Mouse (Mus musculus) C2C12 (cell line): ENCODE measurements around the gene Zbtb16. TPM values are rescaled to one million over a fixed set of nuclear protein-coding genes. Genes with fewer than 3 reads are reported as not detected.

Source experiments
- H3K27me3 ChIP-seq: one replicate; pipeline ENCODE4 v1.6.1; 2011; ENCODE audit not compliant: control insufficient read depth, insufficient read depth, insufficient read length
- H3K36me3 ChIP-seq: one replicate; pipeline ENCODE4 v1.6.1; 2011; ENCODE audit not compliant: control insufficient read depth, insufficient read depth
- H3K4me3 ChIP-seq: one replicate; pipeline ENCODE4 v1.5.1; 2011; ENCODE audit warnings: mild to moderate bottlenecking, control low read depth; ENCODE audit not compliant: poor library complexity, insufficient read depth, severe bottlenecking
- H3K79me2 ChIP-seq: one replicate; pipeline ENCODE4 v1.6.1; 2011; ENCODE audit not compliant: control insufficient read depth, insufficient read depth
- H3K79me3 ChIP-seq: one replicate; pipeline ENCODE4 v1.6.1; 2011; ENCODE audit warnings: low read depth, control low read depth
- H3ac ChIP-seq: one replicate; pipeline ENCODE3; 2011; ENCODE audit warnings: low read depth; ENCODE audit not compliant: control insufficient read depth, insufficient read length
- CEBPB ChIP-seq: IDR thresholded peaks from one replicate; pipeline ENCODE4 v1.6.1; 2011; ENCODE audit warnings: low read depth, mild to moderate bottlenecking, control low read depth, moderate library complexity
- CTCF ChIP-seq: IDR thresholded peaks from one replicate; pipeline ENCODE4 v1.5.1; 2011; ENCODE audit not compliant: control insufficient read depth, insufficient read depth, insufficient read length
- FOSL1 ChIP-seq: IDR thresholded peaks from one replicate; pipeline ENCODE4 v1.8.0; 2011; ENCODE audit warnings: mild to moderate bottlenecking, low read length; ENCODE audit not compliant: poor library complexity, insufficient read depth, severe bottlenecking
- MAX ChIP-seq: IDR thresholded peaks from one replicate; pipeline ENCODE4 v1.6.1; 2011; ENCODE audit warnings: mild to moderate bottlenecking, control low read depth
- MYOD1 ChIP-seq: IDR thresholded peaks from one replicate; pipeline ENCODE4 v1.6.1; 2011; ENCODE audit warnings: low read depth; ENCODE audit not compliant: control insufficient read depth, insufficient read length
- MYOG ChIP-seq: IDR thresholded peaks from one replicate; pipeline ENCODE4 v1.6.1; 2011; ENCODE audit not compliant: control insufficient read depth, insufficient read length; ENCODE audit errors: extremely low read depth
- USF1 ChIP-seq: IDR thresholded peaks from one replicate; pipeline ENCODE4 v1.6.1; 2011; ENCODE audit warnings: low read depth, mild to moderate bottlenecking, control low read depth, moderate library complexity
- polyA plus RNA-seq: library from polyadenylated mRNA; unstranded; fragments of >200 nt; fragmentation: generic; extraction: Trizol; gene quantifications from one replicate; pipeline ENCODE4 v1.2.1, GENCODE M21; 2012; ENCODE audit warnings: missing spikeins

Gene Zbtb16
- polyA plus RNA-seq, 1 experiment: not detected

DNA sequence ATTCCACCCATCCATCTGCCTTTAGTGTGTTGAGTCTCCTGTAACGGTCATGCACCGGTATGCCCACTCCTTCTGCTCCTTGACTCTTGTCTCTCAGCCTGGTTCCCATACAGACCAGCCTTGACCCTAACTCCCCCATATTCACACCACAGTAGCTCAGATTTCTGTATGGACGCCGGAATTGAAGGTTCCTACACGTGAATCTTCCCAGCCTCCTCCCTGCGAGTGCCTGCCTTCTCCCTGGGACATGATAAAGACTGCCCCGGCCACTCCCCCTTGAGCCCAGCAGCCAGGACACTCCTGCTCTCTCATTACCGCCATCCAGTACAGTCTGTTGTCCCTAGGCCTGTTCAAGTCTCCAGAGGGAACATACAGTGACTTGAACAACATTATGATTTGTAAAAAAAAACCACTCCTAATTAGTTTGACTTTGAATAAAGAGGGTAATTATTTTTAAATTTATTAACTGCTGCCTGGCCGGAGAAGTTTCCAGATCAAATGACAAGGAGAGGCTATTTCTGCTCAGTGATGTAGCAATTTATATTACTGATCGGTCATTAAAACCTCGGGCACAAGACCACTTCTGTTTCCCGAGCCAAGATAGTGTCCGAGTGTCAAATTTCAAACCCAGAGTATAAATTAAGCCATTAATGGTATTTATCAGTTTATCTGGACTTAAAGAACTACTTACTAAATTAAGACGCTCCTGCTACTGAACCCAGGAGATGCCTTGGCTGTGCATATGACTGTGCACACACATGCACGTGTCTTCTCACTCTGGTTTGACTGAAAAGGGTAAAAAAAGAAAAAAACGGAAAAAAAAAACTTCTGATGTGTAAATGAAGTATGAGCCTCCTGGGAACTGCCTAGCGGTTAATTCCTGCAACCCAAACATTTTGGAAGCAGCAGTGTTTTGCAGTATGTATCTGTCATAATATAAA lies 125.4 kb downstream of the Zbtb16 start:
- Histone ChIP-seq H3K4me3 (no peak overlapping the region), H3K27me3 (peaks cover 3% of the 10 kb centered on the region), H3K79me2 (no peaks in the 10 kb centered on the region), H3K36me3 (no peaks in the 10 kb centered on the region), H3ac (no peak overlapping the region), H3K79me3 (no peaks in the 10 kb centered on the region)
- TF ChIP-seq FOSL1 (no peak), MYOG (no peak), MYOD1 (no peak), CTCF (no peak), USF1 (no peak), MAX (no peak), CEBPB (no peak)

DNA sequence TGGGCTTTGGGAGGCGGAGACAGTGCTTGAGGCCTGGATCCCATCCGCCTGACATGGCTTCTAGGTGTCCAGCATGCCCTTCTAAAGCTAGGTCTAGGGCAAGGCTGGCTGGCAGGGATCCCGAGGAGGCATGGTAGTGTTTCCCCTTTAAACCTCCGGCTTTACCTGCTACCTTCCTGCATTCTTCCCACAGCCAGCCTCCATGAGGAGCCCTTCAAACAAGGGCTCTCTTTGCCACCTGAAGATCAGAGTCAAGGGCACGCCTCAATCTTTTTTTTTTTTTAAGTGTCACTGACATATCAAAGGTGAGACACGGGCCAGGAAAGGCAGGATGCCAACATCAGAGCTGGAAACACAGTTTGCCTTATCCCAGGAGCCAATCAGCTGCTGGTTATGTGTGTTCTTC lies 128.2 kb downstream of the Zbtb16 start:
- TF ChIP-seq MYOD1: no peak
- no peak for TF ChIP-seq MYOG
- TF ChIP-seq USF1: no peak
- TF ChIP-seq CEBPB: no peak
- TF ChIP-seq FOSL1: no peak
- TF ChIP-seq MAX: no peak
- no peak for TF ChIP-seq CTCF
- Histone ChIP-seq H3K79me2 (no peaks in the 10 kb centered on the region), H3K79me3 (no peaks in the 10 kb centered on the region), H3K36me3 (no peaks in the 10 kb centered on the region), H3K27me3 (peaks cover 3% of the 10 kb centered on the region), H3K4me3 (no peak overlapping the region), H3ac (no peak overlapping the region)

GRCm38 (mm10) chr9:48707134-48707823 lies 128.7 kb downstream of the Zbtb16 start:
- no peak overlapping the region for H3K4me3 ChIP-seq
- no peaks in the 10 kb centered on the region for H3K79me2 ChIP-seq
- no peak overlapping the region for H3ac ChIP-seq
- H3K79me3 ChIP-seq: no peaks in the 10 kb centered on the region
- no peak for TF ChIP-seq FOSL1
- TF ChIP-seq CEBPB: no peak
- no peak for TF ChIP-seq MYOG
- no peak for TF ChIP-seq MAX
- no peak for TF ChIP-seq MYOD1
- TF ChIP-seq CTCF: no peak
- TF ChIP-seq USF1: no peak
- no peaks in the 10 kb centered on the region for H3K36me3 ChIP-seq
- H3K27me3 ChIP-seq: peaks cover 3% of the 10 kb centered on the region

DNA sequence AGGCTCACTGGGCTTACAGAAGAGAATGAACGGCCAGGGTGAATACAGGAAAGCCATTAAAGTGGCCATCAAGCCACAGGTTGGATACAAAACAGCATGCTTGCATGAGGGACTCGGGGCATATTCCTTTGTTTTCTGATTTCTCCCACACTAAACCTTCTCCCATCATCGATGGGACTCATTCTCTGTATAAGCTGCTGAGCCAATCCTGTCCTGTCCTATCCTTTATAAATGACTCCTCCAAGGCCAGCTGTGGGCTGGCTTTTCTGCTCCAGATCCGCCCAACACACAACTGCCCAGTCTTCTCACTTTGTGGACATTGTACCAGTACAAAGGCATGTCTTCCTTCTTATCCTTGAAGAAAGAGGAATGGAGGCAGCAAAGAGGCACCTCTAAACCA lies 134.7 kb downstream of the Zbtb16 start:
- Histone ChIP-seq H3K4me3 (no peak overlapping the region), H3K79me2 (no peaks in the 10 kb centered on the region), H3K36me3 (no peaks in the 10 kb centered on the region), H3ac (no peak overlapping the region), H3K79me3 (no peaks in the 10 kb centered on the region), H3K27me3 (peaks cover 19% of the 10 kb centered on the region)
- TF ChIP-seq FOSL1 (no peak), MAX (no peak), CEBPB (no peak), CTCF (no peak), USF1 (no peak), MYOG (no peak), MYOD1 (no peak)

- H3K79me3 ChIP-seq: no peaks in the 10 kb centered on the region
- H3ac ChIP-seq: no peak overlapping the region
- H3K79me2 ChIP-seq: no peaks in the 10 kb centered on the region
- no peak for TF ChIP-seq FOSL1
- no peak for TF ChIP-seq USF1
- no peak for TF ChIP-seq CTCF
- TF ChIP-seq MYOD1: no peak
- no peak for TF ChIP-seq CEBPB
- no peak for TF ChIP-seq MAX
- no peak for TF ChIP-seq MYOG
- H3K27me3 ChIP-seq: peaks cover 19% of the 10 kb centered on the region
- H3K36me3 ChIP-seq: no peaks in the 10 kb centered on the region
- H3K4me3 ChIP-seq: no peak overlapping the region
These were observed 135.2 kb downstream of the Zbtb16 start for GRCm38 (mm10) chr9:48700871-48701270.
